ENCODE assay signal across 15 mouse cellular contexts in genomic region chr17:15743379-15743778, GRCm38 (mm10). TPM values are rescaled to one million over a fixed set of nuclear protein-coding genes. Genes with fewer than 3 reads are reported as not detected.
A peak's percentile ranks its signal among the peaks of the same experiment; 100 is the strongest.
DNase-seq lines count a peak whose midpoint lies in the region; TF ChIP-seq lines count a peak whose summit lies in the region.
"Had no signal": no experiment of that assay in that cellular context is flagged by ENCODE, and none has a peak within 500 bp of the region (broad histone marks: within the 10 kb centered on the region; RNA-seq: fewer than 3 reads in every experiment).

No protein-coding gene starts in this region.

- TF ChIP-seq CTCF in lung, adult 2 months (IDR thresholded peaks at IDR 0.05; ENCODE audit: insufficient read depth, low read length): no peak

- 69% methylated on average over 5 of the region's 5 CpGs for WGBS in lung, adult 2 months
- 93% methylated on average over 5 of the region's 5 CpGs for WGBS in embryonic facial prominence, embryonic 10.5 days

- intact Hi-C loops in heart, postnatal 14 days (cut with DNase I): no loop called here

- no peak for TF ChIP-seq POLR2A in lung, adult 2 months (IDR thresholded peaks at IDR 0.05; ENCODE audit: borderline replicate concordance, extremely low read depth, low read depth, low read length)

- no peaks in the 10 kb centered on the region for H3K27me3 ChIP-seq in embryonic facial prominence, embryonic 10.5 days (replicated peaks; ENCODE audit: low read depth, poor library complexity, severe bottlenecking)
- H3K27me3 ChIP-seq: hindbrain, embryonic 13.5 days; midbrain, embryonic 12.5 days had no signal

- H3K4me3 ChIP-seq in lung, adult 2 months (replicated peaks; ENCODE audit: extremely low read depth, low read depth, low read length): no peak overlapping the region
- no peak overlapping the region for H3K4me3 ChIP-seq in embryonic facial prominence, embryonic 10.5 days
- H3K4me3 ChIP-seq: hindbrain, embryonic 13.5 days; midbrain, embryonic 12.5 days had no signal

- no peaks in the 10 kb centered on the region for H3K4me1 ChIP-seq in lung, adult 2 months (ENCODE audit: control insufficient read depth, insufficient read depth, low read length)
- H3K4me1 ChIP-seq in embryonic facial prominence, embryonic 10.5 days: no peaks in the 10 kb centered on the region
- H3K4me1 ChIP-seq: hindbrain, embryonic 13.5 days; midbrain, embryonic 12.5 days had no signal

- H3K9me3 ChIP-seq in embryonic facial prominence, embryonic 10.5 days: no peaks in the 10 kb centered on the region
- H3K9me3 ChIP-seq: G1E; hindbrain, embryonic 13.5 days; midbrain, embryonic 12.5 days had no signal

- no peak overlapping the region for H3K27ac ChIP-seq in embryonic facial prominence, embryonic 10.5 days (replicated peaks)
- H3K27ac ChIP-seq: hindbrain, embryonic 13.5 days; midbrain, embryonic 12.5 days had no signal

- peaks cover 92% of the 10 kb centered on the region for H3K36me3 ChIP-seq in embryonic facial prominence, embryonic 10.5 days (replicated peaks)

- peak; percentile 7 for DNase-seq in lung, postnatal 25 days (ENCODE audit: low spot score)
- DNase-seq in lung, adult 2 months: no peak
- DNase-seq in CD8-positive naive resting alpha-beta T cell, adult 2 months (ENCODE audit: low read depth in 2 of 2, low spot score in 2 of 2): peak; percentile 13 to 24
- DNase-seq in adrenal gland, postnatal 10 days: peak; percentile 31
- DNase-seq in heart, postnatal 14 days: peak; percentile 8 to 32
- no peak for DNase-seq in embryonic facial prominence, embryonic 10.5 days (ENCODE audit: low spot score)
- no peak for DNase-seq in ovary, postnatal 10 days (ENCODE audit: low spot score)
- DNase-seq in kidney, postnatal 10 days: no peak
- DNase-seq: cerebellum, adult 18-20 months; embryo, embryonic 11 days; kidney, adult 9 months; lung, adult 18-20 months had no signal

RNA-seq across cellular contexts. Expression of gene Chd1, which starts 38.6 kb away (rescaled TPM):
- polyA plus RNA-seq in lung, adult 2 months (2012; rRNA removed): 7.9 and 8.2 TPM in 2 replicates
- total RNA-seq in adrenal gland, postnatal 10 days (2021): 10 to 100 TPM; 36.6 to 47.1 TPM
- 10 to 100 TPM; 21.6 to 28.0 TPM for total RNA-seq in heart, postnatal 14 days (2021)
- polyA plus RNA-seq in embryonic facial prominence, embryonic 10.5 days (2016; fragmentation: Nextera tagmentation; extraction: Ambion mirVana): 35.2 and 39.0 TPM in 2 replicates

Comparison
In these comparisons a context has a peak if more than half of its experiments do, and no peak if none do; other contexts are left out.
1. DNase-seq: peak in lung, postnatal 25 days (single experiment), CD8-positive naive resting alpha-beta T cell, adult 2 months (2 of 2), adrenal gland, postnatal 10 days (single experiment) and heart, postnatal 14 days (2 of 2); none in lung, adult 2 months (single experiment), embryonic facial prominence, embryonic 10.5 days (single experiment), ovary, postnatal 10 days (single experiment) and kidney, postnatal 10 days (single experiment).